ENCODE assay signal across 27 mouse cellular contexts in the genomic region with DNA sequence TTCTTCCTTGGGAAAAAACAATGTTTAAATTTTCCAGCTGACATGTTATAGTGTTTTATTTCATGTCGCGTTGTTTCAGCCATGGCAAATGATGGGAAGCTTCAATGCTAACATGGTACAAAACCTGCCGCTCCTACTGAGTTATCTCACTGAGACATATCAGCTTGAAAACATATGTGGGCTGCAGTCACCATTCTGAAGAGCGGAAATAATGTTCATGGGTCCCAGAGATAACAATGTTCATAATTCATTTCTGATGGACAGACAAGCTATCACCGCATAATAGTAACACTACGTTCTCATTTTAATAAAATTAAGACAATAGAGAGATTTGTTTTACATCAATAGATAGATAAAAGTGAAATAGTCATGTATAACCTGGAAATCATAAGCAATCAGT.
"Had no signal": no experiment of that assay in that cellular context is flagged by ENCODE, and none has a peak within 500 bp of the region (broad histone marks: within the 10 kb centered on the region; RNA-seq: fewer than 3 reads in every experiment).

No protein-coding gene starts in this region.

- H3K36me3 ChIP-seq: embryonic facial prominence, embryonic 10.5 days; embryonic facial prominence, embryonic 12.5 days; embryonic facial prominence, embryonic 13.5 days; embryonic facial prominence, embryonic 15.5 days; forebrain, embryonic 10.5 days; forebrain, embryonic 12.5 days; forebrain, embryonic 15.5 days had no signal

- DNase-seq: cerebellum, adult 9-10 months; cerebellum, adult 9-11 months; cerebellum, postnatal 10 days; cerebellum, postnatal 14 days; cerebellum, postnatal 25 days; cerebellum, postnatal 36 days; embryo, embryonic 11 days; forebrain, postnatal 0 days; gastrocnemius, adult 2 months; gastrocnemius, postnatal 10 days; gastrocnemius, postnatal 14 days; gastrocnemius, postnatal 25 days; gastrocnemius, postnatal 36 days; heart, adult 11 months; heart, adult 18-20 months; heart, adult 2 months had no signal

- H3K27me3 ChIP-seq: embryonic facial prominence, embryonic 12.5 days; embryonic facial prominence, embryonic 13.5 days; embryonic facial prominence, embryonic 15.5 days; forebrain, embryonic 12.5 days; forebrain, embryonic 13.5 days; forebrain, embryonic 15.5 days had no signal

- ATAC-seq: forebrain, embryonic 13.5 days; forebrain, embryonic 14.5 days; forebrain, embryonic 15.5 days; forebrain, embryonic 16.5 days; forebrain, postnatal 0 days had no signal

- H3K27ac ChIP-seq: embryonic facial prominence, embryonic 10.5 days; embryonic facial prominence, embryonic 12.5 days; embryonic facial prominence, embryonic 13.5 days; embryonic facial prominence, embryonic 15.5 days; forebrain, embryonic 10.5 days; forebrain, embryonic 12.5 days; forebrain, embryonic 13.5 days; forebrain, embryonic 15.5 days; gastrocnemius, adult 2 months; heart, adult 2 months had no signal

- H3K4me1 ChIP-seq: embryonic facial prominence, embryonic 10.5 days; embryonic facial prominence, embryonic 12.5 days; embryonic facial prominence, embryonic 13.5 days; embryonic facial prominence, embryonic 15.5 days; forebrain, embryonic 10.5 days; forebrain, embryonic 12.5 days; forebrain, embryonic 13.5 days; forebrain, embryonic 15.5 days had no signal

- H3K4me3 ChIP-seq: embryonic facial prominence, embryonic 10.5 days; embryonic facial prominence, embryonic 12.5 days; embryonic facial prominence, embryonic 13.5 days; embryonic facial prominence, embryonic 15.5 days; erythroblast, embryonic 14.5 days; forebrain, embryonic 10.5 days; forebrain, embryonic 12.5 days; forebrain, embryonic 13.5 days; forebrain, embryonic 15.5 days; gastrocnemius, adult 2 months; heart, adult 2 months had no signal

- H3K9me3 ChIP-seq: embryonic facial prominence, embryonic 10.5 days; embryonic facial prominence, embryonic 12.5 days; embryonic facial prominence, embryonic 13.5 days; embryonic facial prominence, embryonic 15.5 days; forebrain, embryonic 10.5 days; forebrain, embryonic 12.5 days; forebrain, embryonic 13.5 days; forebrain, embryonic 15.5 days had no signal

- H3K4me2 ChIP-seq: embryonic facial prominence, embryonic 12.5 days; embryonic facial prominence, embryonic 13.5 days; embryonic facial prominence, embryonic 15.5 days; forebrain, embryonic 12.5 days; forebrain, embryonic 13.5 days; forebrain, embryonic 15.5 days had no signal

- H3K9ac ChIP-seq: embryonic facial prominence, embryonic 12.5 days; embryonic facial prominence, embryonic 13.5 days; embryonic facial prominence, embryonic 15.5 days; forebrain, embryonic 12.5 days; forebrain, embryonic 13.5 days; forebrain, embryonic 15.5 days; forebrain, postnatal 0 days had no signal
